Mouse (Mus musculus): ENCODE results near the gene Hnrnph1. TPM values are rescaled to one million over a fixed set of nuclear protein-coding genes. Genes with fewer than 3 reads are reported as not detected.
A peak's percentile ranks its signal among the peaks of the same experiment; 100 is the strongest.

Hnrnph1 gene
- polyA plus RNA-seq, 1 experiment from 2014 or later: 699 TPM

- Histone ChIP-seq H3K9ac (replicated peaks) (no peak overlapping the region), H3K36me3 (peaks cover 7% of the 10 kb centered on the region), H3K4me1 (peaks cover 34% of the 10 kb centered on the region), H3K27ac (replicated peaks) (no peak overlapping the region), H3K9me3 (no peaks in the 10 kb centered on the region), H3K27me3 (peaks cover 17% of the 10 kb centered on the region), H3K4me3 (no peak overlapping the region), H3K4me2 (replicated peaks) (no peak overlapping the region)
- 22% methylated on average over 5 of the region's 5 CpGs for WGBS
- no peak for ATAC-seq (ENCODE audit: low FRiP score, low read depth)
Observed at GRCm38 (mm10) chr11:50375421-50375820, 1.4 kb upstream of the Hnrnph1 start.

- H3K4me2 ChIP-seq (replicated peaks): peak overlapping the region; percentile 92
- peaks cover 28% of the 10 kb centered on the region for H3K4me1 ChIP-seq
- no peak for ATAC-seq (ENCODE audit: low FRiP score, low read depth)
- peak overlapping the region; percentile 97 for H3K4me3 ChIP-seq
- H3K9ac ChIP-seq (replicated peaks): peak overlapping the region; percentile 77
- H3K27ac ChIP-seq (replicated peaks): peak overlapping the region; percentile 99
- no peaks in the 10 kb centered on the region for H3K9me3 ChIP-seq
- peaks cover 9% of the 10 kb centered on the region for H3K36me3 ChIP-seq
- peaks cover 17% of the 10 kb centered on the region for H3K27me3 ChIP-seq
- WGBS: 25% methylated on average over 10 of the region's 10 CpGs
Observed at GRCm38 (mm10) chr11:50376156-50376790, 517 bp upstream of the Hnrnph1 start.

DNA sequence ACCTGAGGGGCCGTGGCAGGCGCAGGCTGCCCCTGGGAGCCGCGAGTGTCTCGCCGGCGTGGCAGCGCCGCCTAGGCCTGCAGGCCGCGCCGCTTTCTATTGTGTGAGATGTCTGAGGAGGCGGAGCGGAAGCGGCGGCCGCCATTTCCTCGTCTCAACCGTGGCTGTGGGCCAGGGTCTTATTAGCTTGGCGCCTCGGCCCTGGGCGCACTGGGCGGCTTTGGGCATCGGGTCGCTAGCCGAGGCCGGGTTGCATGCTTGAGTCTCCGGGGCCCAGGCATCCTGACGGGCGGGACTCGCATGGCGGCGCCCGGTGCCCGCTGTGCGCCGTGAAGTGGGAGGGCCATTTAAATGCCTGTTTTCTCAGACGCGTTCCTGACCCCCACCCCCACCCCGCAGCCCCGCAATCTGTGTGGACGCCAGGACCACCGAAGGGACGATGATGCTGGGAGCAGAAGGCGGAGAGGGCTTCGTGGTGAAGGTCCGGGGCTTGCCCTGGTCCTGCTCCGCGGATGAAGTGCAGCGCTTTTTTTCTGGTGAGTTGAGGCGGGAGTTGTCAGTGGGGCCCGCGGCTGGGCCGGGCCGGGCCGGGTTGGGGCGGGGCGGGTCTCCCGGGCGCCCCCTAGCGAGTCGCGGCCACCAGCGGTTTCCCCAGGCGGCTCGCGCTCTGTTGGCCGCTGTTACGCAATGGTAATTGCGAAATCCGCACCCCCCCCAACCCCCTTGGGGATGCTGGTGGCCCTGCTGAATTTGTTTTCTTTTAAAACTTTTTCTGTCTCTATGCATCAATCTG lies 1.3 kb downstream of the Hnrnph1 start:
- Histone ChIP-seq H3K4me2 (replicated peaks) (peak overlapping the region; percentile 84), H3K4me3 (peak overlapping the region; percentile 97), H3K9me3 (no peaks in the 10 kb centered on the region), H3K27me3 (peaks cover 12% of the 10 kb centered on the region; the same call in 1 of the 2 replicates), H3K27ac (replicated peaks) (peak overlapping the region; percentile 99), H3K9ac (replicated peaks) (peak overlapping the region; percentile 99), H3K36me3 (peaks cover 22% of the 10 kb centered on the region), H3K4me1 (peaks cover 32% of the 10 kb centered on the region)
- ATAC-seq (ENCODE audit: low FRiP score, low read depth): peak; percentile 77
- under 1% methylated on average over 70 of the region's 71 CpGs for WGBS

GRCm38 (mm10) chr11:50379023-50379752 lies 2.4 kb downstream of the Hnrnph1 start:
- peaks cover 28% of the 10 kb centered on the region for H3K36me3 ChIP-seq
- H3K27ac ChIP-seq (replicated peaks): no peak overlapping the region
- no peak for ATAC-seq (ENCODE audit: low FRiP score, low read depth)
- 76% methylated on average over 12 of the region's 12 CpGs for WGBS
- H3K9me3 ChIP-seq: no peaks in the 10 kb centered on the region
- peak overlapping the region; percentile 99 for H3K9ac ChIP-seq (replicated peaks)
- peak overlapping the region; percentile 97 for H3K4me3 ChIP-seq
- peaks cover 32% of the 10 kb centered on the region for H3K4me1 ChIP-seq
- 0 out of 2 replicates have a peak, but pooled peaks cover 12% of the 10 kb centered on the region for H3K27me3 ChIP-seq
- H3K4me2 ChIP-seq (replicated peaks): peak overlapping the region; percentile 84

DNA sequence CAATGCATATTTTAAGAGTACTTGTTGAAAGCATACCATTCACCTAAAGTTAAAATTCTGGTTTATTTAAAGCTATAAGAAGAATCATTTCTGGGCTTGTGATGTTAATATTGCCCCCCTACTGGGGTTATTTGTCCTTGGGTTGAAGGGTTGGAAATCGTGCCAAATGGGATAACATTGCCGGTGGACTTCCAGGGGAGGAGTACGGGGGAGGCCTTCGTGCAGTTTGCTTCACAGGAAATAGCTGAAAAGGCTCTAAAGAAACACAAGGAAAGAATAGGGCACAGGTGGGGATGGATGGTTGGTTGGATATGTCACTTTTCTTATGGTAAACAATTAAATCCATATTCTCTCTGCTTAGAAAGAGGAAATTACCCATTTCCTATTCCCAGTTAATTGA lies 4.5 kb downstream of the Hnrnph1 start:
- no peaks in the 10 kb centered on the region for H3K9me3 ChIP-seq
- peaks cover 41% of the 10 kb centered on the region for H3K36me3 ChIP-seq
- ATAC-seq (ENCODE audit: low FRiP score, low read depth): no peak
- no peaks in the 10 kb centered on the region for H3K27me3 ChIP-seq
- 63% methylated on average over 4 of the region's 4 CpGs for WGBS
- H3K4me2 ChIP-seq (replicated peaks): peak overlapping the region; percentile 47
- H3K9ac ChIP-seq (replicated peaks): no peak overlapping the region
- H3K4me3 ChIP-seq: peak overlapping the region; percentile 28; the same call in 1 of the 2 replicates
- H3K27ac ChIP-seq (replicated peaks): no peak overlapping the region
- H3K4me1 ChIP-seq: peaks cover 20% of the 10 kb centered on the region

- no peaks in the 10 kb centered on the region for H3K27me3 ChIP-seq
- ATAC-seq (ENCODE audit: low FRiP score, low read depth): no peak
- no peak overlapping the region for H3K9ac ChIP-seq (replicated peaks)
- 81% methylated on average over 3 of the region's 3 CpGs for WGBS
- no peak overlapping the region for H3K4me2 ChIP-seq (replicated peaks)
- H3K4me3 ChIP-seq: no peak overlapping the region
- no peaks in the 10 kb centered on the region; the same call in 1 of the 2 replicates for H3K4me1 ChIP-seq
- H3K9me3 ChIP-seq: no peaks in the 10 kb centered on the region
- no peak overlapping the region for H3K27ac ChIP-seq (replicated peaks)
- H3K36me3 ChIP-seq: peaks cover 73% of the 10 kb centered on the region
Observed at GRCm38 (mm10) chr11:50387167-50387679, 10.4 kb downstream of the Hnrnph1 start.

DNA sequence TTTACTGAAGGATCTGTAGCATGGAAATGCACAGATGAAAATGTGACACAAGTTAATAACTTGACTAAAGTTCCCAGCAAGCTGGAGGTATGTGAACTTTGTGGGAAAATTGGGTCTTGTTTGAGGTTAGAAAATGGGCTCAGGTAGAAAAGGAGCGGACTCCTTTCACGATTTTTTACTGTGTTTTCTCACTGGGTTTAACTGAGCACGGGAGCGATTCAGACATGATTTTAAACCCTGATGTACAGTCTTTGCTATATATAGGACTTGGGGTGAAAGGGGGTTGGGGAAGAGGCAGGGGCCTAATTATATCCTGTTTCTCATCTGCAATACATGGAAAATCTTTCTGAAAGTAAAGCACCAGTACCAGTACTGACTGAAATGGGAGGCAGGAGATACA lies 10.9 kb downstream of the Hnrnph1 start:
- H3K27ac ChIP-seq (replicated peaks): no peak overlapping the region
- 89% methylated on average over 4 of the region's 4 CpGs for WGBS
- peaks cover 69% of the 10 kb centered on the region for H3K36me3 ChIP-seq
- H3K9ac ChIP-seq (replicated peaks): no peak overlapping the region
- H3K4me3 ChIP-seq: no peak overlapping the region
- H3K9me3 ChIP-seq: no peaks in the 10 kb centered on the region
- H3K4me2 ChIP-seq (replicated peaks): no peak overlapping the region
- no peaks in the 10 kb centered on the region for H3K4me1 ChIP-seq
- no peak for ATAC-seq (ENCODE audit: low FRiP score, low read depth)
- no peaks in the 10 kb centered on the region for H3K27me3 ChIP-seq

DNA sequence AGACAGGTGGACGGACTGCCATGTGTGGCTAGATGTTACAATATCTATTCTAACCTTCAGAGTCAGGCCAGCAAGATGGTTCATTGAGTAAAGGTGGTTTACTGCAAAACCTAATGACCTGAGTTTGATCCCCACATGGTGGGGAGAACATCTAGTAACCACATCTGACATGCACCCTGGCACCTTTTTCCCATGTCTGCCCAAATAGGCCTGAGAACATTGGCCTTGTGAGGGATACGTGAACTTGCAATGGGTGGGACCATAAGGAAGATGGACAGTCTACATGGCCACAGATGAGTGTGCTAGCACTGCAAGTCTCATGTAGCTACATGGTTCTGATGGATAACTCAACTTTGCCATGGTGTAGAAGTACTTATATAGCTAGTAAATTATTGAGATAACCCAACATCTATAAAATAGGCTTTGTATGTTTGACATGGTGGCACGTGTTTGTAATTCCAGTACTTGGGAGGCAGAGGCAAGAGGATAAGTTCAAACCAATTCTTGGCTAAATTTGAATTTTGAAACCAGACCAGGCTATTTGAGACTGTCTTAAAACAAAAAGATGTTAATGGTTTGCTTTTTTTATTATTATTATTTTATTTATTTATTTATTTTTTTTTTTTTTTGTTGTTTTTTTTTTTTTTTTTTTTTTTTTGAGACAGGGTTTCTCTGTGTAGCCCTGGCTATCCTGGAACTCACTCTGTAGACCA lies 11.6 kb downstream of the Hnrnph1 start:
- Histone ChIP-seq H3K9me3 (no peaks in the 10 kb centered on the region), H3K36me3 (peaks cover 67% of the 10 kb centered on the region), H3K9ac (replicated peaks) (no peak overlapping the region), H3K27me3 (no peaks in the 10 kb centered on the region), H3K4me3 (no peak overlapping the region), H3K27ac (replicated peaks) (no peak overlapping the region), H3K4me2 (replicated peaks) (no peak overlapping the region), H3K4me1 (no peaks in the 10 kb centered on the region)
- no peak for ATAC-seq (ENCODE audit: low FRiP score, low read depth)
- WGBS: 89% methylated on average over 3 of the region's 3 CpGs

GRCm38 (mm10) chr11:50389011-50389410 lies 12.2 kb downstream of the Hnrnph1 start:
- Histone ChIP-seq H3K4me3 (no peak overlapping the region), H3K27ac (replicated peaks) (no peak overlapping the region), H3K4me2 (replicated peaks) (no peak overlapping the region), H3K36me3 (peaks cover 70% of the 10 kb centered on the region), H3K27me3 (no peaks in the 10 kb centered on the region), H3K9ac (replicated peaks) (no peak overlapping the region), H3K4me1 (no peaks in the 10 kb centered on the region), H3K9me3 (no peaks in the 10 kb centered on the region)
- WGBS: 73% methylated on average over 3 of the region's 3 CpGs
- no peak for ATAC-seq (ENCODE audit: low FRiP score, low read depth)

- ATAC-seq (ENCODE audit: low FRiP score, low read depth): no peak
- peaks cover 72% of the 10 kb centered on the region for H3K36me3 ChIP-seq
- H3K9me3 ChIP-seq: no peaks in the 10 kb centered on the region
- no peak overlapping the region for H3K9ac ChIP-seq (replicated peaks)
- no peaks in the 10 kb centered on the region for H3K27me3 ChIP-seq
- no peak overlapping the region for H3K4me3 ChIP-seq
- no peaks in the 10 kb centered on the region for H3K4me1 ChIP-seq
- 82% methylated on average over 5 of the region's 5 CpGs for WGBS
- H3K4me2 ChIP-seq (replicated peaks): no peak overlapping the region
- no peak overlapping the region for H3K27ac ChIP-seq (replicated peaks)
Observed at GRCm38 (mm10) chr11:50389616-50390015, 12.8 kb downstream of the Hnrnph1 start.

DNA sequence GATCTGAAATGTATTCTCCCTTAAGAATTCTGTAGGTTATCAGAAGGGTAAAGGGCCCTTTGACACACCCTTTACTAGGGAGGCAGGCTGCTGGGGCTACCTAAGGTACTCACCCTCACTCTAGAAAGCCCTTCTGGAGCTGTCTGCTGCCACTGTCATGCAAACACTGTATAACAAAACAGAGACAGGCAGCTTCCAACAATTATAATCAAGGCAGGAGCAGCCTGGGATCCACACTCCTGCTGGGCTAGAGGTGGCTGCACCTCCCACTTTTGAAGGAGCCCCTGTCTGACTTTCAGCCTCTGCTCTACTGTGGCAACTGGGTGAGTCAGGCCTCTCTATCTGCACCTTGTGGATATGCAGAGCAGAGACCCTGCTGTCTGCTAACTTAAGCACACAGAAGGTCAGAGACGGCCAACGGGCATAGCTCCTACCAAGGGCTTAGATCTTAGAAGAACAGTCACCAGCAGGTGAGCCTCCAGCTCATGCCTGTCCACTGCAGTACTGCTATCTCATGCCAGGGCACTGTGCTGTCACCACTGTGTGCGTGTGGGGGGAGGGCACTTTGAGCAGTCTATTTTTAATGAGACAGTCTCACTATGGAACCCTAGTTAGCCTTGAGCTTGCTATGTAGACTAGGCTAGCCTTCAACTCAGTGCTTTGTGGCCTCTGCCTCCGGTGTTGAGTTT lies 14.6 kb downstream of the Hnrnph1 start:
- H3K27ac ChIP-seq (replicated peaks): no peak overlapping the region
- WGBS: 86% methylated on average over 4 of the region's 4 CpGs
- no peaks in the 10 kb centered on the region for H3K27me3 ChIP-seq
- H3K4me3 ChIP-seq: no peak overlapping the region
- ATAC-seq (ENCODE audit: low FRiP score, low read depth): no peak
- no peak overlapping the region for H3K4me2 ChIP-seq (replicated peaks)
- no peak overlapping the region for H3K9ac ChIP-seq (replicated peaks)
- peaks cover 68% of the 10 kb centered on the region for H3K36me3 ChIP-seq
- H3K9me3 ChIP-seq: no peaks in the 10 kb centered on the region
- H3K4me1 ChIP-seq: no peaks in the 10 kb centered on the region
